Mouse (Mus musculus) ES-E14 (cell line): ENCODE data around the gene H2afy. TPM values are rescaled to one million over a fixed set of nuclear protein-coding genes. Genes with fewer than 3 reads are reported as not detected.

Source experiments
- DNase-seq: peaks from one replicate; pipeline ENCODE4 v3.0.0-alpha.2; 2013; ENCODE audit warnings: low read depth, low spot score
- H3K27ac ChIP-seq: 2 replicates; pipeline ENCODE4 v1.5.1; 2012; ENCODE audit warnings: low read depth, mild to moderate bottlenecking, low read length, moderate library complexity, mixed read lengths; ENCODE audit not compliant: poor library complexity, insufficient read depth, severe bottlenecking
- H3K36me3 ChIP-seq: 2 replicates; pipeline ENCODE4 v1.6.1; 2012; ENCODE audit warnings: mild to moderate bottlenecking, low read length, moderate library complexity, mixed read lengths; ENCODE audit not compliant: control insufficient read depth, poor library complexity, insufficient read depth, severe bottlenecking
- H3K4me1 ChIP-seq, 2 experiments: fragments of 150-350 bp in 1 of 2; sonication (generic) in 1 of 2; 2 replicates each; pipeline ENCODE4 v1.6.1; 2012; ENCODE audit warnings: low read length in 2 of 2, mild to moderate bottlenecking in 1 of 2, mixed read lengths in 1 of 2; ENCODE audit not compliant: control insufficient read depth in 2 of 2, insufficient read depth in 2 of 2, poor library complexity in 1 of 2
- H3K4me3 ChIP-seq, 2 experiments: fragments of 150-350 bp in 1 of 2; sonication (generic) in 1 of 2; 2 replicates each; pipeline ENCODE4 v1.5.1; 2012; ENCODE audit warnings: low read length in 2 of 2, low read depth in 1 of 2, mild to moderate bottlenecking in 1 of 2, mixed read lengths in 1 of 2; ENCODE audit not compliant: insufficient read depth in 1 of 2, poor library complexity in 1 of 2, severe bottlenecking in 1 of 2
- H3K9ac ChIP-seq: 2 replicates; pipeline ENCODE4 v1.6.1; 2012; ENCODE audit warnings: low read depth, mild to moderate bottlenecking, low read length, mixed read lengths; ENCODE audit not compliant: poor library complexity, insufficient read depth, severe bottlenecking
- H3K9me3 ChIP-seq: fragments of 150-350 bp; sonication (generic); 2 replicates; pipeline ENCODE4 v1.6.1; 2012; ENCODE audit warnings: low read depth, mild to moderate bottlenecking, low read length; ENCODE audit not compliant: control insufficient read depth, insufficient read depth
- CHD2 ChIP-seq: IDR thresholded peaks from 2 replicates; pipeline ENCODE4 v1.6.1; 2014; ENCODE audit warnings: mild to moderate bottlenecking, low read depth, low read length, inconsistent platforms
- HCFC1 ChIP-seq: IDR thresholded peaks from 2 replicates; pipeline ENCODE4 v1.6.1; 2012; ENCODE audit warnings: low read length, inconsistent platforms, borderline replicate concordance; ENCODE audit not compliant: insufficient read depth
- MAFK ChIP-seq: IDR thresholded peaks from 2 replicates; pipeline ENCODE4 v1.6.1; 2014; ENCODE audit warnings: mild to moderate bottlenecking, low read depth, low read length, inconsistent platforms; ENCODE audit not compliant: insufficient read depth
- ZC3H11A ChIP-seq: IDR thresholded peaks from 2 replicates; pipeline ENCODE4 v1.6.1; 2012; ENCODE audit warnings: low read depth, mild to moderate bottlenecking, inconsistent platforms, low read length, borderline replicate concordance
- ZNF384 ChIP-seq: IDR thresholded peaks from 2 replicates; pipeline ENCODE4 v1.6.1; 2012; ENCODE audit warnings: low read depth, low read length, inconsistent platforms
- in situ Hi-C, 2 experiments: fragments of 600-800 bp; cut with MboI; formaldehyde crosslinking; loops; one replicate each; pipeline ENCODE4 v1.15.1; 2025; ENCODE audit warnings: low sequenced_read_pairs in 2 of 2, inconsistent platforms in 1 of 2; ENCODE audit not compliant: unreplicated experiment in 2 of 2
- total RNA-seq: library from RNA; depleted of rRNA; stranded (reverse); fragments of 300-350 nt; gene quantifications from 2 replicates; pipeline ENCODE4 v1.2.3, GENCODE M21; 2012

The H2afy gene
- total RNA-seq, 1 experiment, result 67.3 TPM

- H3K9ac ChIP-seq, result no peak overlapping the region
- peaks cover 0 to 4% of the 10 kb centered on the region in 2 experiments; a peak in 1 of 4 replicates for H3K4me1 ChIP-seq
- no peak for TF ChIP-seq MAFK
- TF ChIP-seq ZC3H11A, result no peak
- no peak for TF ChIP-seq ZNF384
- TF ChIP-seq HCFC1, result no peak
- no peak for TF ChIP-seq CHD2
- in situ Hi-C loops, result no loop called here
- H3K36me3 ChIP-seq, result no peaks in the 10 kb centered on the region
- DNase-seq, result no peak
- no peak overlapping the region for H3K4me3 ChIP-seq
- H3K9me3 ChIP-seq, result no peaks in the 10 kb centered on the region
- no peak overlapping the region for H3K27ac ChIP-seq
Observed at GRCm38 (mm10) chr13:56155048-56155447, 18.9 kb upstream of the H2afy start.

- TF ChIP-seq ZNF384 (no peak), MAFK (no peak), CHD2 (no peak), HCFC1 (peak; percentile 63), ZC3H11A (no peak)
- in situ Hi-C loops, result no loop called here
- no peaks in the 10 kb centered on the region for H3K36me3 ChIP-seq
- DNase-seq, result no peak
- H3K9me3 ChIP-seq, result no peaks in the 10 kb centered on the region
- H3K4me3 ChIP-seq, result no peak overlapping the region
- no peaks in the 10 kb centered on the region for H3K4me1 ChIP-seq
- H3K27ac ChIP-seq, result no peak overlapping the region
- H3K9ac ChIP-seq, result no peak overlapping the region
Observed at GRCm38 (mm10) chr13:56152773-56153460, 16.8 kb upstream of the H2afy start.

GRCm38 (mm10) chr13:56151404-56152226, 15.5 kb upstream of the H2afy start:
- TF ChIP-seq ZNF384, result no peak
- TF ChIP-seq HCFC1, result no peak; the same call in 1 of the 2 replicates
- 0 out of 2 replicates have a peak, but pooled peaks have one; percentile 19 for TF ChIP-seq ZC3H11A
- TF ChIP-seq MAFK, result no peak
- TF ChIP-seq CHD2, result no peak
- no peak overlapping the region for H3K27ac ChIP-seq
- peaks cover 0 to 2% of the 10 kb centered on the region in 2 experiments; a peak in 1 of 4 replicates for H3K4me1 ChIP-seq
- H3K4me3 ChIP-seq, result no peak overlapping the region
- in situ Hi-C loops, result no loop called here
- H3K9me3 ChIP-seq, result no peaks in the 10 kb centered on the region
- DNase-seq, result peak; percentile 83
- H3K36me3 ChIP-seq, result no peaks in the 10 kb centered on the region
- H3K9ac ChIP-seq, result no peak overlapping the region

DNA sequence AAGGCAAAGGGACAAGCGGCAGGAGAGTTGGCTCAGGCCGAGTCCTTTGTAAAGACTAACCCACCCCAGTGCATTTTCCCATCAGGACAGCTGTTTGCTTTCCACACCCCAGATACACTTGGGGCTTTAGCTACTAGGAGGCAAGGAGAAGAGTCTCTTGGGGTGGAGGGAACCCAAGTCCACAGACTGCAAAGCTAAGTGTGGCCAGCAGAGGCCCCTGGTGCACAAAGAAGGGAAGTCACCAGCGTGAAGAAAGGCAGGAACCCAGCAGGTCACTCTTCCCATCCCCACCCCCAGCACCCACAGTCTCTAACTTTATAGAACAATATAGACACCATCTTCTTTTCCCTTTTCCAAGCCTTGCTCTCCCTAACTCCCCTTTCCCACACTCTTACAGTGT, 9.4 kb upstream of the H2afy start:
- no peaks in the 10 kb centered on the region for H3K9me3 ChIP-seq
- no peak overlapping the region for H3K4me3 ChIP-seq
- no peak overlapping the region for H3K9ac ChIP-seq
- H3K4me1 ChIP-seq, result peaks cover 9 to 20% of the 10 kb centered on the region in 2 experiments
- DNase-seq, result no peak
- no peak for TF ChIP-seq ZC3H11A
- TF ChIP-seq CHD2, result no peak
- TF ChIP-seq ZNF384, result no peak
- no peak for TF ChIP-seq MAFK
- TF ChIP-seq HCFC1, result no peak
- in situ Hi-C loops, result no loop called here
- no peak overlapping the region for H3K27ac ChIP-seq
- no peaks in the 10 kb centered on the region for H3K36me3 ChIP-seq
